Mouse (Mus musculus) E14TG2a.4 (cell line): ENCODE measurements at regions not wholly inside any gene's neighbourhood (a gene's known extent, or its start where the extent isn't known, plus 50 kb on each side); places are given as distances from the start of the nearest gene placed in this dataset.

ENCODE experiments used
- CTCF ChIP-seq: conservative IDR thresholded peaks from 2 replicates; pipeline ENCODE4 v1.5.1; 2014; ENCODE audit warnings: low read length
- POU5F1 ChIP-seq: IDR thresholded peaks from 2 replicates; pipeline ENCODE4 v1.6.1; 2014; ENCODE audit warnings: low read length, borderline replicate concordance

DNA sequence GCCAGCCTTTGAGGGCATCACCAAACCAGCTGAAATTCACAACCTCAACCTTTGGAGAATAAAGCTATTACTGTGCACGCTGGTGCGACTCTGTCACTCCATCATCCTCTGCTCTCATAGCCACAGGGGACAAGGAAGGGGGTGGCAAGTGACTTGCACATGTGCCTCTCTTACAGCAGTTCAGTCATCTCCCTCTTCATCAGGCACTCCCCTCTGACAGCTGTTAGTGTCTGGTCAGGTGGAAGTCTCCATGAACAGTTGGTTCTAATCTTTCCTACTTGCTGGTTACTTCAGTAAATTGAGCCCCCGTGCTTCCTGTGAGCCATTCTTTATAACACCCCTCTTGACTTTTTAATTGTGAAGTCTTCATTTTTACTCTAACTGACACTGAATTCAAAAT lies 214.6 kb downstream of the Ube2cbp start:
- TF ChIP-seq CTCF (no peak), POU5F1 (no peak)
